Mouse (Mus musculus): ENCODE measurements around the gene Pnpo. TPM values are rescaled to one million over a fixed set of nuclear protein-coding genes. Genes with fewer than 3 reads are reported as not detected.

The Pnpo gene
- total RNA-seq, 2 experiments from 2014 or later = 16.8 to 29.1 TPM

GRCm38 (mm10) chr11:96938426-96938800, 5.4 kb downstream of the Pnpo start:
- no peak for ATAC-seq (ENCODE audit: poor library complexity, severe bottlenecking)

GRCm38 (mm10) chr11:96937549-96938425, 6.0 kb downstream of the Pnpo start:
- ATAC-seq (ENCODE audit: poor library complexity, severe bottlenecking) = peak; percentile 77

GRCm38 (mm10) chr11:96935872-96936650, 7.7 kb downstream of the Pnpo start:
- no peak for ATAC-seq (ENCODE audit: poor library complexity, severe bottlenecking)

- peak; percentile 91 for ATAC-seq (ENCODE audit: poor library complexity, severe bottlenecking)
Measured at GRCm38 (mm10) chr11:96934921-96935356, 8.8 kb downstream of the Pnpo start.

- ATAC-seq (ENCODE audit: poor library complexity, severe bottlenecking) = no peak
Measured at GRCm38 (mm10) chr11:96933562-96934276, 10.1 kb downstream of the Pnpo start.

GRCm38 (mm10) chr11:96931327-96932062, 12.3 kb downstream of the Pnpo start:
- ATAC-seq (ENCODE audit: poor library complexity, severe bottlenecking) = no peak

- ATAC-seq (ENCODE audit: poor library complexity, severe bottlenecking) = no peak
Measured at GRCm38 (mm10) chr11:96929766-96930331, 13.9 kb downstream of the Pnpo start.

- no peak for ATAC-seq (ENCODE audit: poor library complexity, severe bottlenecking)
Measured at GRCm38 (mm10) chr11:96929096-96929765, 14.6 kb downstream of the Pnpo start.

GRCm38 (mm10) chr11:96928691-96929090, 15.1 kb downstream of the Pnpo start:
- no peak for ATAC-seq (ENCODE audit: poor library complexity, severe bottlenecking)

GRCm38 (mm10) chr11:96928088-96928487, 15.7 kb downstream of the Pnpo start, which contains the start of gene Prr15l:
Gene Prr15l (plus strand): TSS chr11:96928104.
- ATAC-seq (ENCODE audit: poor library complexity, severe bottlenecking) = no peak

- ATAC-seq (ENCODE audit: poor library complexity, severe bottlenecking) = no peak
Measured at GRCm38 (mm10) chr11:96926587-96926986, 17.2 kb downstream of the Pnpo start.

GRCm38 (mm10) chr11:96925469-96926148, 18.2 kb downstream of the Pnpo start:
- peak; percentile 79 for ATAC-seq (ENCODE audit: poor library complexity, severe bottlenecking)

- ATAC-seq (ENCODE audit: poor library complexity, severe bottlenecking) = peak; percentile 80
Measured at GRCm38 (mm10) chr11:96924861-96925260, 18.9 kb downstream of the Pnpo start.

- ATAC-seq (ENCODE audit: poor library complexity, severe bottlenecking) = no peak
Measured at GRCm38 (mm10) chr11:96919003-96919402, 24.8 kb downstream of the Pnpo start.

GRCm38 (mm10) chr11:96917415-96917814, 26.4 kb downstream of the Pnpo start:
- no peak for ATAC-seq (ENCODE audit: poor library complexity, severe bottlenecking)

GRCm38 (mm10) chr11:96916885-96917396, 26.8 kb downstream of the Pnpo start:
- ATAC-seq (ENCODE audit: poor library complexity, severe bottlenecking) = peak; percentile 15

- peak; percentile 96 for ATAC-seq (ENCODE audit: poor library complexity, severe bottlenecking)
Measured at GRCm38 (mm10) chr11:96916044-96916884, 27.5 kb downstream of the Pnpo start, which contains the start of gene Cdk5rap3. Gene Cdk5rap3 (minus strand): TSS chr11:96916496.

- no peak for ATAC-seq (ENCODE audit: poor library complexity, severe bottlenecking)
Measured at GRCm38 (mm10) chr11:96912682-96913081, 31.1 kb downstream of the Pnpo start.
